Mouse (Mus musculus) liver, embryonic 14 days (tissue): ENCODE measurements around the gene Olfr32. TPM values are rescaled to one million over a fixed set of nuclear protein-coding genes. Genes with fewer than 3 reads are reported as not detected.

Source experiments
- polyA plus RNA-seq: library from polyadenylated mRNA; depleted of rRNA; stranded (reverse); fragments of >200 nt; gene quantifications from 2 replicates; pipeline ENCODE4 v1.2.3, GENCODE M21; 2012; rRNA removed

Gene Olfr32
- polyA plus RNA-seq = not detected in 2 replicates

DNA sequence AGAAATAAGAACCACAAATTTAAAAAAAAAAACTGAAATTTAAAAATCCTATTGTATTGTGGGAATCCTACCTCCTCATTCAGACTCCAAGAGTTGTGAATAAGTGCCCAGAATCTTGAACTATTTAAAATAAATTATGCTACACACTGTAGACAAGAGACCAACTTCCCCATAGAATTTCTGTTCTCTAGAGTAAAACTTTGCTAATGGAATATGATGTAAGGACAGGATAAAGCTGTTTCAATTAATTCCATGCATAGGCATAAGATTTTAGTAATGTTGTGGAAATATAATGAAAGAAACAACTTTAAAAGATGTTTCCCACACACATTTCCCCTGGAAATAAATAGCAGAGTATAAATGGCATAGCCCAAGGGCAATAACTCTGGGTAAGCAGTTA lies at the start of gene Olfr32:
TSS of gene Olfr32 (minus strand) at position 101 of the 400 bp plus-strand sequence.

DNA sequence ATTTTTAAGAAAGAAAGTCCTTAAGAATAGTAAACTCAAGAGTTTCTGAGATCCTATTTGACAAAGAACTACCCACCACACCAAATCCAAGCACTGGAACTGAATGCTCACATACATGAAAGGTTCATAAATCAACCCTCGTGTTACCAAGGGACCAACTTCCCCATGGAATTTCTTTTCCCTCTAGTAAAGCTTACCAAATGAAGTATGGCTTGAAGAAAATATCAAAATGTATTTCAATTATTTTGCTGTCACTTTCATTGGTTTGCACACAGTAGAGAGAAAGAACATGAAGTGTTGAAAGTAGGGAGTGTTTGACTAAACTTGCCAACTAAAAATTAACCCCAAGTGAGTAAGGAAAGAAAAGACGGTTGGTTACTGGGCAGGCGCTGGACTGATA lies 10.9 kb upstream of the Olfr32 start, which contains the start of gene Olfr1270:
TSS of gene Olfr1270 (minus strand) at position 101 of the 400 bp plus-strand sequence.

DNA sequence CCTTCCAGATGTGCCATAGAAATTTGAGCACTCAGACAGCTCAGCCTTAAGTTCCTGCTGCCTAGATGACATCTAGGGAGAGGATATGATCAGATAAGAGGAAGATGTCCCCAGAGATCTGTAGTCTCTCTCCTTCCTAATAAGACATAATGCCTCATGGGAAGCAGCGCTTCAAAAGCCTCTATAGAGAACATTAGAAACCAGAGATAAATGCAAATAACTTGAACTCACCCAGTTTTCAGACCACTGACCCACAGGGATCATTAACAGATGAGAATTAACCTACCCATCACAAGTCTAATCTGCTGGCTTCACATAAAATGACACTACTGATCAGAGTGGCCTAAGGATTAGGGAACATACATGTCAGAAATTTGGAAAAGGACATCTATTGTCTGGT lies 20.8 kb downstream of the Olfr32 start, which contains the start of gene Olfr1269:
TSS of gene Olfr1269 (minus strand) at position 101 of the 400 bp plus-strand sequence.

Other genes with a start within 250 kb of the Olfr32 start
- gene Olfr1258, start 215.0 kb downstream of the Olfr32 start, polyA plus RNA-seq = not detected in 2 replicates
- gene Olfr1259, start 193.6 kb downstream of the Olfr32 start, polyA plus RNA-seq = not detected in 2 replicates
- gene Olfr1260, start 168.0 kb downstream of the Olfr32 start, polyA plus RNA-seq = not detected in 2 replicates
- not detected in 2 replicates for gene Olfr1261, start 151.1 kb downstream of the Olfr32 start, polyA plus RNA-seq
- gene Olfr1262, start 142.2 kb downstream of the Olfr32 start, polyA plus RNA-seq = not detected in 2 replicates
- gene Olfr1263, start 130.2 kb downstream of the Olfr32 start, polyA plus RNA-seq = not detected in 2 replicates
- not detected in 2 replicates for gene Olfr1264, start 116.7 kb downstream of the Olfr32 start, polyA plus RNA-seq
- gene Olfr1265, start 107.0 kb downstream of the Olfr32 start, polyA plus RNA-seq = not detected in 2 replicates
- gene Olfr140, start 78.7 kb downstream of the Olfr32 start, polyA plus RNA-seq = not detected in 2 replicates
- gene Olfr1269, start 20.9 kb downstream of the Olfr32 start, polyA plus RNA-seq = not detected in 2 replicates
- gene Olfr1270, start 10.8 kb upstream of the Olfr32 start, polyA plus RNA-seq = not detected in 2 replicates
- gene Olfr1506, start 82.2 kb upstream of the Olfr32 start, polyA plus RNA-seq = not detected in 2 replicates
- not detected in 2 replicates for gene Olfr142, start 115.3 kb upstream of the Olfr32 start, polyA plus RNA-seq
- gene Olfr1271, start 128.7 kb upstream of the Olfr32 start, polyA plus RNA-seq = not detected in 2 replicates
- gene Olfr1272, start 150.5 kb upstream of the Olfr32 start, polyA plus RNA-seq = not detected in 2 replicates
- not detected in 2 replicates for gene Gm13769, start 179.9 kb upstream of the Olfr32 start, polyA plus RNA-seq